Mouse (Mus musculus): ENCODE data around the gene Gm15114. TPM values are rescaled to one million over a fixed set of nuclear protein-coding genes. Genes with fewer than 3 reads are reported as not detected.
"Not testable (repeated sequence)": the region's sequence is repeated elsewhere in the genome, so short reads cannot be mapped to it uniquely, and the experiment has no call there.

Gm15114 gene
- polyA plus RNA-seq (2014; fragmentation: Nextera tagmentation; extraction: Ambion mirVana) = not detected in 2 replicates

GRCm38 (mm10) chrX:148488649-148489048, at the start of gene Gm15114:
TSS of gene Gm15114 (plus strand) at chrX:148488949.
- H3K27ac ChIP-seq (ENCODE audit: low read depth, low read length); H3K4me2 ChIP-seq (ENCODE audit: low read length); H3K4me1 ChIP-seq (ENCODE audit: control insufficient read depth, insufficient read depth, low read length); ATAC-seq; H3K4me3 ChIP-seq (ENCODE audit: low read depth, low read length); H3K27me3 ChIP-seq (replicated peaks; ENCODE audit: control insufficient read depth, insufficient read depth, low read length); DNase-seq (ENCODE audit: low spot score); H3K36me3 ChIP-seq (ENCODE audit: control insufficient read depth, insufficient read depth, low read length); H3K9me3 ChIP-seq (replicated peaks; ENCODE audit: control insufficient read depth, low read length); H3K9ac ChIP-seq (ENCODE audit: low read length): not testable (repeated sequence)
- no CpG with 5 or more reads among the region's 1 CpGs for WGBS

Other genes starting within 250 kb of the Gm15114 start
- not detected in 2 replicates for gene Gm8334, start 126.2 kb downstream of the Gm15114 start, polyA plus RNA-seq (2014; fragmentation: Nextera tagmentation; extraction: Ambion mirVana)
- gene Gm15127, start 174.6 kb downstream of the Gm15114 start, polyA plus RNA-seq (2014; fragmentation: Nextera tagmentation; extraction: Ambion mirVana) = not detected in 2 replicates

All from forebrain, embryonic 14.5 days (tissue).